8 mouse cellular contexts compared by ENCODE assay signal in the genomic region with DNA sequence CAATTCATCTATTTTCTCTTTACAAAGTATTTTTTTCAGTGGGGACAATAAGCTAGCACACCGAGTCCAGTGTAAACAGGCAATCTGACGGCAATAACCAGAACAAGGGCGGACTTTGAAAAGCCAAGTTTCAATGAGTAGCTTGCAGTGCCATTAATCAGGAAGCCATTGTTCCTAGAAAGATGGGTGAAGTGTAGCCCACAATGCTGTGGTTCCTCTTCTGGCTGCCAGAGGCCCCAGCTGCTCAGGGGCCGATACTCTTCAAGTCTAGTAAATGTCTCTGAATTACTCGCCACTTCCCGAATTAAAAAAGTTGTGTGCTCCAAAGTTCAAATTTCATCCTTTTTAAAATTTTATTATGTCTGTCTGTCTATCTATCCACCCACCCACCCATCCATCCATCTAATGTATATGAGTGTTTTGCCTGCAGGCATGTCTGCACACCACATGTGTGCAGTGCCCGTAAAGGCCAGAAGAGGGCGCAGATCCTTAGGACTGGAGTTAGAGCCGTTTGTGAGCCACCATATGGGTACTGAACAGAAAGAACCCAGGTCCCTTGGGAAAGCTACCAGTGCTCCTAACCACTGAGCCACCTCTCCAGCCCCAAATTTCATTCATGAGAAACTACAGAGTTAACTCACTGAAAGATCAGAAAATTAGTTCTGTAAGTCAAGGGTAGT. TPM values are rescaled to one million over a fixed set of nuclear protein-coding genes. Genes with fewer than 3 reads are reported as not detected.
DNase-seq lines count a peak whose midpoint lies in the region; ATAC-seq and TF ChIP-seq lines count a peak whose summit lies in the region.

No protein-coding gene starts in this region.

- no peaks in the 10 kb centered on the region for H3K4me1 ChIP-seq in liver, adult 2 months (ENCODE audit: control insufficient read depth, insufficient read depth, low read length)
- H3K4me1 ChIP-seq in liver, embryonic 12.5 days: peaks cover 34% of the 10 kb centered on the region
- peaks cover 0 to 4% of the 10 kb centered on the region in 2 experiments; a peak in 1 of 4 replicates for H3K4me1 ChIP-seq in ES-E14 (ENCODE audit: control insufficient read depth in 2 of 2, insufficient read depth in 2 of 2, low read length in 2 of 2, poor library complexity in 1 of 2)
- H3K4me1 ChIP-seq in liver, embryonic 14.5 days (replicated peaks; ENCODE audit: control insufficient read depth in 2 of 2, insufficient read depth in 2 of 2, low read length in 1 of 2): peaks cover 12 to 27% of the 10 kb centered on the region in 2 experiments

- ATAC-seq in liver, embryonic 12.5 days: no peak
- ATAC-seq in liver, embryonic 14.5 days (ENCODE audit: insufficient read depth): no peak
- ATAC-seq in cerebellum, adult (ENCODE audit: insufficient number of reproducible peaks, low FRiP score, low TSS enrichment): no peak

- TF ChIP-seq POLR2A in liver, adult 2 months (IDR thresholded peaks at IDR 0.05; ENCODE audit: extremely low read depth, insufficient read depth, low read length): no peak

- H3K4me3 ChIP-seq in liver, adult 2 months (ENCODE audit: insufficient read depth, low read depth, low read length): no peak overlapping the region
- H3K4me3 ChIP-seq in liver, embryonic 12.5 days: no peak overlapping the region
- no peak overlapping the region for H3K4me3 ChIP-seq in ES-E14 (ENCODE audit: insufficient read depth in 1 of 2, low read depth in 1 of 2, low read length in 2 of 2, poor library complexity in 1 of 2, severe bottlenecking in 1 of 2)
- no peak overlapping the region for H3K4me3 ChIP-seq in liver, embryonic 14.5 days (ENCODE audit: insufficient read depth in 1 of 2, low read depth in 2 of 2, low read length in 2 of 2)

- peak; percentile 41 for DNase-seq in embryo, embryonic 10 days (ENCODE audit: low spot score)
- DNase-seq in embryo, embryonic 9.5 days (ENCODE audit: extremely low spot score): no peak
- DNase-seq in liver, adult 2 months (ENCODE audit: extremely low read depth, low read depth, low spot score): no peak
- DNase-seq in ES-E14 (ENCODE audit: low read depth, low spot score): peak; percentile 68
- DNase-seq in liver, embryonic 14.5 days (ENCODE audit: low read depth in 3 of 3, low spot score in 3 of 3): no peak
- DNase-seq in adrenal gland, adult (ENCODE audit: inconsistent age in 2 of 2, low spot score in 1 of 2): no peak

- WGBS in liver, adult 2 months: 87% methylated on average over 9 of the region's 9 CpGs
- 82% methylated on average over 9 of the region's 9 CpGs for WGBS in liver, embryonic 12.5 days (ENCODE audit: insufficient replicate concordance)
- 76% methylated on average over 9 of the region's 9 CpGs for WGBS in liver, embryonic 14.5 days (ENCODE audit: insufficient replicate concordance)

- TF ChIP-seq CTCF in liver, adult 2 months (IDR thresholded peaks at IDR 0.05; ENCODE audit: low read depth, low read length): 0 out of 2 replicates have a peak, but pooled peaks have one; percentile 10
- peak; percentile 73 for TF ChIP-seq CTCF in liver, embryonic 14.5 days (IDR thresholded peaks at IDR 0.05; ENCODE audit: low read depth)

- H3K9ac ChIP-seq in liver, adult 2 months (ENCODE audit: low read depth, low read length): no peak overlapping the region
- no peak overlapping the region for H3K9ac ChIP-seq in liver, embryonic 12.5 days
- no peak overlapping the region for H3K9ac ChIP-seq in ES-E14 (ENCODE audit: insufficient read depth, low read depth, low read length, poor library complexity, severe bottlenecking)
- H3K9ac ChIP-seq in liver, embryonic 14.5 days (replicated peaks): no peak overlapping the region

- no peak overlapping the region for H3K4me2 ChIP-seq in liver, embryonic 12.5 days
- H3K4me2 ChIP-seq in liver, embryonic 14.5 days (ENCODE audit: low read depth): no peak overlapping the region

- no peaks in the 10 kb centered on the region for H3K27me3 ChIP-seq in liver, adult 2 months (ENCODE audit: control insufficient read depth, insufficient read depth, low read length)
- H3K27me3 ChIP-seq in liver, embryonic 12.5 days (replicated peaks): no peaks in the 10 kb centered on the region
- H3K27me3 ChIP-seq in liver, embryonic 14.5 days (ENCODE audit: control insufficient read depth, insufficient read depth, low read length): no peaks in the 10 kb centered on the region

- H3K9me3 ChIP-seq in liver, embryonic 12.5 days (replicated peaks): no peaks in the 10 kb centered on the region
- no peaks in the 10 kb centered on the region for H3K9me3 ChIP-seq in ES-E14 (ENCODE audit: control insufficient read depth, insufficient read depth, low read depth, low read length)
- H3K9me3 ChIP-seq in liver, embryonic 14.5 days (ENCODE audit: control insufficient read depth, low read length): no peaks in the 10 kb centered on the region

- in situ Hi-C loops in ES-E14 (cut with MboI; ENCODE audit: low sequenced_read_pairs in 2 of 2, unreplicated experiment in 2 of 2): no loop called here

- no peak overlapping the region for H3K27ac ChIP-seq in liver, adult 2 months (replicated peaks; ENCODE audit: insufficient read depth, low read depth, low read length)
- no peak overlapping the region for H3K27ac ChIP-seq in liver, embryonic 12.5 days
- no peak overlapping the region for H3K27ac ChIP-seq in ES-E14 (ENCODE audit: insufficient read depth, low read depth, low read length, poor library complexity, severe bottlenecking)
- H3K27ac ChIP-seq in liver, embryonic 14.5 days: no peak overlapping the region

- TF ChIP-seq EP300 in liver, embryonic 14.5 days (IDR thresholded peaks at IDR 0.05; ENCODE audit: low read depth): no peak

- H3K79me2 ChIP-seq in liver, adult 2 months (ENCODE audit: control insufficient read depth, insufficient read depth, low read length): no peaks in the 10 kb centered on the region

- H3K36me3 ChIP-seq in liver, adult 2 months (ENCODE audit: control insufficient read depth, insufficient read depth, low read length): no peaks in the 10 kb centered on the region
- no peaks in the 10 kb centered on the region for H3K36me3 ChIP-seq in liver, embryonic 12.5 days
- H3K36me3 ChIP-seq in ES-E14 (ENCODE audit: control insufficient read depth, insufficient read depth, low read length, poor library complexity, severe bottlenecking): no peaks in the 10 kb centered on the region
- no peaks in the 10 kb centered on the region for H3K36me3 ChIP-seq in liver, embryonic 14.5 days (replicated peaks; ENCODE audit: control insufficient read depth, insufficient read depth, low read depth)

TF ChIP-seq in ES-E14, 5 proteins besides CTCF, POLR2A, EP300 and RAD21:
- no peak for TF ChIP-seq CHD2 (IDR thresholded peaks at IDR 0.05; ENCODE audit: low read depth, low read length)
- TF ChIP-seq MAFK (IDR thresholded peaks at IDR 0.05; ENCODE audit: insufficient read depth, low read depth, low read length): no peak
- TF ChIP-seq ZC3H11A (IDR thresholded peaks at IDR 0.05; ENCODE audit: borderline replicate concordance, low read depth, low read length): no peak
- no peak for TF ChIP-seq ZNF384 (IDR thresholded peaks at IDR 0.05; ENCODE audit: low read depth, low read length)
- no peak for TF ChIP-seq HCFC1 (IDR thresholded peaks at IDR 0.05; ENCODE audit: borderline replicate concordance, insufficient read depth, low read length)

RNA-seq across cellular contexts. Expression of a gene that starts 19.5 kb away (rescaled TPM):
- total RNA-seq in liver, adult 2 months (2014; rRNA removed): 1.8 and 2.2 TPM in 2 replicates
- polyA plus RNA-seq in liver, adult 2 months (2012; rRNA removed): 0.62 and 0.77 TPM in 2 replicates
- polyA plus RNA-seq in liver, embryonic 12.5 days (2016; fragmentation: Nextera tagmentation; extraction: Ambion mirVana): 4.0 and 4.1 TPM in 2 replicates
- 8.4 and 18.6 TPM in 2 replicates for total RNA-seq in ES-E14 (2012; rRNA removed)
- 1.3 and 1.4 TPM in 2 replicates for polyA plus RNA-seq in liver, embryonic 14.5 days (2012; rRNA removed)
- 1.9 and 2.5 TPM in 2 replicates for polyA plus RNA-seq in liver, embryonic 14.5 days (2014; fragmentation: Nextera tagmentation; extraction: Ambion mirVana)

Comparison
In these comparisons a context has a peak if more than half of its experiments do, and no peak if none do; other contexts are left out.
1. DNase-seq: peak in embryo, embryonic 10 days (single experiment) and ES-E14 (single experiment); none in embryo, embryonic 9.5 days (single experiment), liver, adult 2 months (single experiment), liver, embryonic 14.5 days (0 of 3) and adrenal gland, adult (0 of 2).